Mouse (Mus musculus): ENCODE data around the gene Bhlha9. TPM values are rescaled to one million over a fixed set of nuclear protein-coding genes. Genes with fewer than 3 reads are reported as not detected.
A peak's percentile ranks its signal among the peaks of the same experiment; 100 is the strongest.

Gene Bhlha9
- total and polyA plus RNA-seq, 3 experiments, result not detected

- DNase-seq (ENCODE audit: low read depth, low spot score), result no peak
Measured at GRCm38 (mm10) chr11:76647062-76647461, 25.2 kb upstream of the Bhlha9 start.

GRCm38 (mm10) chr11:76647500-76647899 lies 24.8 kb upstream of the Bhlha9 start:
- peak; percentile 87 for DNase-seq (ENCODE audit: low read depth, low spot score)
- TF ChIP-seq POLR2AphosphoS5 (IDR thresholded peaks at IDR 0.05; ENCODE audit: borderline replicate concordance, low read depth, low read length) (no peak), CTCF (IDR thresholded peaks at IDR 0.05 in 2 of 3, conservative IDR thresholded peaks at IDR 0.05 in 1 of 3; ENCODE audit: control insufficient read depth in 1 of 3, insufficient read depth in 1 of 3, low read depth in 2 of 3, low read length in 3 of 3, poor library complexity in 1 of 3, severe bottlenecking in 1 of 3) (peak; percentile 90 to 95 (median 94)), MYC (IDR thresholded peaks at IDR 0.05; ENCODE audit: low read depth, low read length) (no peak), ELF1 (IDR thresholded peaks at IDR 0.05; ENCODE audit: low read depth, low read length) (no peak), MXI1 (IDR thresholded peaks at IDR 0.05; ENCODE audit: low read depth, low read length) (no peak), MAX (IDR thresholded peaks at IDR 0.05; ENCODE audit: low read length) (no peak), UBTF (IDR thresholded peaks at IDR 0.05; ENCODE audit: borderline replicate concordance, insufficient read depth, low read depth, low read length) (no peak), GABPA (IDR thresholded peaks at IDR 0.05; ENCODE audit: low read depth, low read length) (no peak), MEF2A (IDR thresholded peaks at IDR 0.05; ENCODE audit: extremely low read depth, insufficient replicate concordance, low read depth, low read length, poor library complexity, severe bottlenecking) (no peak), ZC3H11A (IDR thresholded peaks at IDR 0.05; ENCODE audit: low read depth, low read length) (peak; percentile 42; the same call in 1 of the 2 replicates), ETS1 (IDR thresholded peaks at IDR 0.05; ENCODE audit: low read depth, low read length) (no peak), TCF12 (IDR thresholded peaks at IDR 0.05; ENCODE audit: low read depth, low read length) (no peak), TAL1 (IDR thresholded peaks at IDR 0.05; ENCODE audit: low read length) (no peak), EP300 (IDR thresholded peaks at IDR 0.05; ENCODE audit: low read depth in 1 of 2, low read length in 2 of 2) (no peak), HCFC1 (IDR thresholded peaks at IDR 0.05; ENCODE audit: low read depth, low read length) (no peak), MAFK (IDR thresholded peaks at IDR 0.05; ENCODE audit: borderline replicate concordance, low read depth, low read length) (no peak), BHLHE40 (IDR thresholded peaks at IDR 0.05; ENCODE audit: borderline replicate concordance, low read depth, low read length) (no peak), POLR2A (IDR thresholded peaks at IDR 0.05; ENCODE audit: control insufficient read depth in 1 of 2, insufficient read depth in 1 of 2, low read depth in 1 of 2, low read length in 2 of 2, poor library complexity in 1 of 2) (no peak), SIN3A (IDR thresholded peaks at IDR 0.05; ENCODE audit: low read length) (no peak), RCOR1 (IDR thresholded peaks at IDR 0.05; ENCODE audit: low read depth, low read length) (no peak), MAZ (IDR thresholded peaks at IDR 0.05; ENCODE audit: low read depth, low read length) (no peak), RAD21 (IDR thresholded peaks at IDR 0.05; ENCODE audit: low read depth, low read length) (peak; percentile 82), ZMIZ1 (IDR thresholded peaks at IDR 0.05; ENCODE audit: low read depth, low read length) (no peak), SMC3 (IDR thresholded peaks at IDR 0.05; ENCODE audit: low read depth, low read length) (peak; percentile 88)
- no peaks in the 10 kb centered on the region for H3K9me3 ChIP-seq (replicated peaks; ENCODE audit: insufficient read depth, low read length)
- H3K27me3 ChIP-seq (ENCODE audit: control insufficient read depth in 1 of 2, insufficient read depth in 2 of 2, low read length in 2 of 2), result peaks cover 2 to 7% of the 10 kb centered on the region in 2 experiments; a peak in 3 of 4 replicates
- no peaks in the 10 kb centered on the region for H3K79me2 ChIP-seq (ENCODE audit: control insufficient read depth, insufficient read depth, low read length, poor library complexity)
- H3K27ac ChIP-seq (ENCODE audit: control insufficient read depth, low read depth, low read length), result no peak overlapping the region
- no peak overlapping the region for H3K4me3 ChIP-seq (ENCODE audit: control insufficient read depth in 1 of 2, insufficient read depth in 1 of 2, low read depth in 2 of 2, low read length in 2 of 2)
- H3K4me1 ChIP-seq (ENCODE audit: control insufficient read depth in 1 of 2, insufficient read depth in 2 of 2, low read length in 2 of 2), result no peaks in the 10 kb centered on the region
- no peaks in the 10 kb centered on the region for H3K36me3 ChIP-seq (ENCODE audit: control insufficient read depth in 1 of 2, insufficient read depth in 2 of 2, low read length in 2 of 2)
- H3K9ac ChIP-seq (ENCODE audit: control insufficient read depth, low read depth, low read length, poor library complexity, severe bottlenecking), result no peak overlapping the region

More at GRCm38 (mm10) chr11:76647062-76647461, 25.2 kb upstream of the Bhlha9 start:
- peaks cover 2 to 7% of the 10 kb centered on the region in 2 experiments; a peak in 3 of 4 replicates for H3K27me3 ChIP-seq (ENCODE audit: control insufficient read depth in 1 of 2, insufficient read depth in 2 of 2, low read length in 2 of 2)
- H3K9ac ChIP-seq (ENCODE audit: control insufficient read depth, low read depth, low read length, poor library complexity, severe bottlenecking), result no peak overlapping the region
- TF ChIP-seq BHLHE40 (IDR thresholded peaks at IDR 0.05; ENCODE audit: borderline replicate concordance, low read depth, low read length), result no peak
- H3K27ac ChIP-seq (ENCODE audit: control insufficient read depth, low read depth, low read length), result no peak overlapping the region
- no peaks in the 10 kb centered on the region for H3K79me2 ChIP-seq (ENCODE audit: control insufficient read depth, insufficient read depth, low read length, poor library complexity)
- no peak overlapping the region for H3K4me3 ChIP-seq (ENCODE audit: control insufficient read depth in 1 of 2, insufficient read depth in 1 of 2, low read depth in 2 of 2, low read length in 2 of 2)
- no peaks in the 10 kb centered on the region for H3K9me3 ChIP-seq (replicated peaks; ENCODE audit: insufficient read depth, low read length)
- no peaks in the 10 kb centered on the region for H3K4me1 ChIP-seq (ENCODE audit: control insufficient read depth in 1 of 2, insufficient read depth in 2 of 2, low read length in 2 of 2)
- no peaks in the 10 kb centered on the region for H3K36me3 ChIP-seq (ENCODE audit: control insufficient read depth in 1 of 2, insufficient read depth in 2 of 2, low read length in 2 of 2)

Measured in MEL (cell line).